ENCODE assay signal across 8 mouse cellular contexts in the genomic region with DNA sequence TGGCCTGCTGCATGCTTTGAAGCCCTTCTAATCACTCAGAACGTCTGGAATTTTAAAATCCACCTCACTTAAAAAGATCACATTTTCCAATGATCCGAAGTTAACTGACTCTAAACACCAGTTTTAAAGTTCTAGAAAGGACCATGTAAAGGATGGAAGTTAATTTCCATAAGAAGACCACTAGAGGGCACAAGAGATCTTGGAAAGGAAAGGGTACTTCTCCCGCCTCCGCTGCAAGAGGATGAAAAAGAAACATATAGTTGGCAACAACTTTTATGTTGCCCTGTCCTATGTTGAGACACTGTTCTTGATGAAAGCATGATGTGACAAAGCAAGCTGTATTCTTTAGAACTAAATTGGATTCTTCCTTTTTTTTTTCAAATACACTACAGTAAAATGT. TPM values are rescaled to one million over a fixed set of nuclear protein-coding genes. Genes with fewer than 3 reads are reported as not detected.
DNase-seq lines count a peak whose midpoint lies in the region; ATAC-seq and TF ChIP-seq lines count a peak whose summit lies in the region.

No protein-coding gene starts in this region.

- no peaks in the 10 kb centered on the region for H3K27me3 ChIP-seq in lung, postnatal 0 days (replicated peaks; ENCODE audit: insufficient read depth, low read length)
- H3K27me3 ChIP-seq in embryonic facial prominence, embryonic 14.5 days (replicated peaks; ENCODE audit: control insufficient read depth, insufficient read depth, low read length), result no peaks in the 10 kb centered on the region; the same call in 1 of the 2 replicates

- H3K4me1 ChIP-seq in lung, postnatal 0 days (ENCODE audit: insufficient read depth, low read depth, low read length), result no peaks in the 10 kb centered on the region
- H3K4me1 ChIP-seq in lung, adult 2 months (ENCODE audit: control insufficient read depth, insufficient read depth, low read length), result no peaks in the 10 kb centered on the region
- H3K4me1 ChIP-seq in embryonic facial prominence, embryonic 14.5 days (ENCODE audit: control insufficient read depth, insufficient read depth, low read length), result no peaks in the 10 kb centered on the region

- no peak overlapping the region for H3K4me2 ChIP-seq in lung, postnatal 0 days (replicated peaks; ENCODE audit: low read depth, low read length)
- H3K4me2 ChIP-seq in embryonic facial prominence, embryonic 14.5 days (ENCODE audit: low read depth, low read length), result no peak overlapping the region

- no peak overlapping the region for H3K27ac ChIP-seq in lung, postnatal 0 days (ENCODE audit: low read length)
- H3K27ac ChIP-seq in embryonic facial prominence, embryonic 14.5 days (replicated peaks; ENCODE audit: low read depth, low read length), result no peak overlapping the region

- WGBS in lung, postnatal 0 days, result 15% methylated on average over 4 of the region's 4 CpGs
- WGBS in lung, adult 2 months, result 12% methylated on average over 4 of the region's 4 CpGs
- 11% methylated on average over 4 of the region's 4 CpGs for WGBS in embryonic facial prominence, embryonic 14.5 days

- no peak for TF ChIP-seq POLR2A in lung, adult 2 months (IDR thresholded peaks at IDR 0.05; ENCODE audit: borderline replicate concordance, extremely low read depth, low read depth, low read length)

- no peaks in the 10 kb centered on the region for H3K9me3 ChIP-seq in lung, postnatal 0 days (ENCODE audit: low read length)
- no peaks in the 10 kb centered on the region for H3K9me3 ChIP-seq in embryonic facial prominence, embryonic 14.5 days (ENCODE audit: control insufficient read depth, low read length)

- no peak for TF ChIP-seq EP300 in lung, postnatal 0 days (IDR thresholded peaks at IDR 0.05)

- peak; percentile 85 for ATAC-seq in frontal cortex, adult (ENCODE audit: low TSS enrichment)
- no peak for ATAC-seq in lung, postnatal 0 days
- ATAC-seq in embryonic facial prominence, embryonic 14.5 days (ENCODE audit: low read depth), result peak; percentile 63; the same call in 1 of the 2 replicates

- H3K4me3 ChIP-seq in lung, postnatal 0 days (ENCODE audit: low read depth, low read length), result no peak overlapping the region
- H3K4me3 ChIP-seq in lung, adult 2 months (replicated peaks; ENCODE audit: extremely low read depth, low read depth, low read length), result no peak overlapping the region
- H3K4me3 ChIP-seq in embryonic facial prominence, embryonic 14.5 days (ENCODE audit: low read depth, low read length), result no peak overlapping the region

- H3K36me3 ChIP-seq in lung, postnatal 0 days (ENCODE audit: insufficient read depth, low read length), result no peaks in the 10 kb centered on the region
- H3K36me3 ChIP-seq in embryonic facial prominence, embryonic 14.5 days (ENCODE audit: control insufficient read depth, insufficient read depth, low read length), result no peaks in the 10 kb centered on the region

- no peak for DNase-seq in frontal cortex, postnatal 14 days (ENCODE audit: low spot score in 2 of 2)
- peak; percentile 91 for DNase-seq in lung, postnatal 0 days (ENCODE audit: low spot score)
- DNase-seq in lung, adult 2 months, result no peak
- peak; percentile 81 for DNase-seq in embryonic facial prominence, embryonic 14.5 days (ENCODE audit: low spot score)
- DNase-seq in naive thymus-derived CD4-positive, alpha-beta T cell, adult 2 months (ENCODE audit: low read depth), result peak; percentile 47
- no peak for DNase-seq in cerebellum, postnatal 4 days (ENCODE audit: low spot score in 2 of 2)
- DNase-seq in adrenal gland, postnatal 4 days (ENCODE audit: low spot score in 2 of 2), result no peak

- H3K9ac ChIP-seq in lung, postnatal 0 days (replicated peaks; ENCODE audit: low read depth), result no peak overlapping the region
- no peak overlapping the region for H3K9ac ChIP-seq in embryonic facial prominence, embryonic 14.5 days (ENCODE audit: low read depth, low read length)

- TF ChIP-seq CTCF in lung, postnatal 0 days (IDR thresholded peaks at IDR 0.05), result peak; percentile 81
- TF ChIP-seq CTCF in lung, adult 2 months (IDR thresholded peaks at IDR 0.05; ENCODE audit: insufficient read depth, low read length), result no peak

RNA-seq across cellular contexts. Expression of a gene that starts 22.6 kb away (rescaled TPM):
- polyA plus RNA-seq in lung, postnatal 0 days (2015; fragmentation: Nextera tagmentation; extraction: Ambion mirVana), result 20.2 and 20.7 TPM in 2 replicates
- polyA plus RNA-seq in lung, adult 2 months (2012; rRNA removed), result 6.6 and 10.5 TPM in 2 replicates
- polyA plus RNA-seq in embryonic facial prominence, embryonic 14.5 days (2014; fragmentation: Nextera tagmentation; extraction: Ambion mirVana), result 24.1 and 24.7 TPM in 2 replicates
- total RNA-seq in adrenal gland, postnatal 4 days (2021), result 10 to 100 TPM; 26.4 to 27.4 TPM

RNA-seq across cellular contexts. Expression of a gene that starts 22.9 kb away (rescaled TPM):
- polyA plus RNA-seq in lung, postnatal 0 days (2015; fragmentation: Nextera tagmentation; extraction: Ambion mirVana), result 2.2 and 4.9 TPM in 2 replicates
- 5.8 and 6.2 TPM in 2 replicates for polyA plus RNA-seq in lung, adult 2 months (2012; rRNA removed)
- polyA plus RNA-seq in embryonic facial prominence, embryonic 14.5 days (2014; fragmentation: Nextera tagmentation; extraction: Ambion mirVana), result 2.0 and 2.7 TPM in 2 replicates
- 10 to 100 TPM; 29.9 to 45.2 TPM for total RNA-seq in adrenal gland, postnatal 4 days (2021)

RNA-seq across cellular contexts. Expression of a gene that starts 55.6 kb away (rescaled TPM):
- polyA plus RNA-seq in lung, postnatal 0 days (2015; fragmentation: Nextera tagmentation; extraction: Ambion mirVana), result 108 and 118 TPM in 2 replicates
- 23.5 and 27.3 TPM in 2 replicates for polyA plus RNA-seq in lung, adult 2 months (2012; rRNA removed)
- 179 and 186 TPM in 2 replicates for polyA plus RNA-seq in embryonic facial prominence, embryonic 14.5 days (2014; fragmentation: Nextera tagmentation; extraction: Ambion mirVana)
- 10 to 100 TPM; 73.0 to 77.8 TPM for total RNA-seq in adrenal gland, postnatal 4 days (2021)

Comparison
In these comparisons a context has a peak if more than half of its experiments do, and no peak if none do; other contexts are left out.
1. DNase-seq: peak in lung, postnatal 0 days (single experiment), embryonic facial prominence, embryonic 14.5 days (single experiment) and naive thymus-derived CD4-positive, alpha-beta T cell, adult 2 months (single experiment); none in frontal cortex, postnatal 14 days (0 of 2), lung, adult 2 months (single experiment), cerebellum, postnatal 4 days (0 of 2) and adrenal gland, postnatal 4 days (0 of 2).